ENCODE assay signal across 15 mouse cellular contexts in the genomic region with DNA sequence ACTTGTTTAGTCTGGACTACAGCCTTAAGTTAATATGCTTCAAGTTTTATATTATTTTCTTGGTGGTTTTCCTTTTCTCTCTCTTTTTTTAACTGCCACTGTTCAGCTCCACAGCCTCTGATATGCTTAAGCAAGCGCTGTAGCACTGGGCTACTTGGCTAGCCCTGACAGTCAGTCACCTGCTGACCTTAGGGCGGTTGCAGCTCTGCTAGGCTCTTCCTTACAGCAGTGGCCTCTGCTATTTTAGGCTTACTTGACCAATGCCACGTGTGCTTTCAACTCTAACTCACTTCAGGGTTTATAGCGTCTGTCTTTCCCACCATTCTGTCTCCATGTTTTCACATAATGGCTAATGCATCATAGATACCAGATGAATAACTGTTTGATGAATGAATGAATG.
"Had no signal": no experiment of that assay in that cellular context is flagged by ENCODE, and none has a peak within 500 bp of the region (broad histone marks: within the 10 kb centered on the region; RNA-seq: fewer than 3 reads in every experiment).

No protein-coding gene starts in this region.

- H3K27ac ChIP-seq: kidney, postnatal 0 days; left cerebral cortex, adult 2 months; liver, embryonic 13.5 days; stomach, embryonic 15.5 days had no signal

- H3K27me3 ChIP-seq: liver, embryonic 13.5 days; stomach, embryonic 15.5 days had no signal

- H3K4me1 ChIP-seq: liver, embryonic 13.5 days; stomach, embryonic 15.5 days had no signal

- H3K4me3 ChIP-seq: left cerebral cortex, adult 2 months; liver, embryonic 13.5 days; stomach, embryonic 15.5 days had no signal

- DNase-seq: kidney, postnatal 36 days; layer of hippocampus, postnatal 36 days; liver, embryonic 13.5 days; lung, adult 2 months; lung, postnatal 14 days; lung, postnatal 4 days; midbrain, embryonic 14.5 days; right cerebral cortex, adult 18-20 months; right cerebral cortex, postnatal 14 days; right cerebral cortex, postnatal 4 days; spleen, adult 18-20 months; thymus, postnatal 25 days had no signal
